Mouse (Mus musculus): ENCODE results near the gene Sox30.

GRCm38 (mm10) chr11:45980893-45981253, 763 bp downstream of the Sox30 start:
- TF ChIP-seq EP300 (IDR thresholded peaks at IDR 0.05; ENCODE audit: low read length) (no peak), ZNF384 (IDR thresholded peaks at IDR 0.05; ENCODE audit: low read depth, low read length) (no peak), MYC (IDR thresholded peaks at IDR 0.05; ENCODE audit: low read depth, low read length) (no peak), POLR2A (IDR thresholded peaks at IDR 0.05; ENCODE audit: low read depth, low read length) (no peak), CTCF (conservative IDR thresholded peaks at IDR 0.05 in 1 of 2, IDR thresholded peaks at IDR 0.05 in 1 of 2; ENCODE audit: low read depth in 2 of 2, low read length in 2 of 2) (no peak), RAD21 (IDR thresholded peaks at IDR 0.05; ENCODE audit: low read depth, low read length) (no peak), CHD1 (IDR thresholded peaks at IDR 0.05; ENCODE audit: low read depth, low read length) (no peak), CHD2 (IDR thresholded peaks at IDR 0.05; ENCODE audit: low read length) (no peak), TBP (conservative IDR thresholded peaks at IDR 0.05; ENCODE audit: low read depth, low read length) (no peak)
